Comparison of ENCODE assay signal across 8 mouse cellular contexts in genomic region chr11:100570430-100571201, GRCm38 (mm10). TPM values are rescaled to one million over a fixed set of nuclear protein-coding genes. Genes with fewer than 3 reads are reported as not detected.
DNase-seq lines count a peak whose midpoint lies in the region; ATAC-seq and TF ChIP-seq lines count a peak whose summit lies in the region.

No protein-coding gene starts in this region.

- in situ Hi-C loops in Patski (cut with MboI; ENCODE audit: low pct_unique_long_range_greater_than_20kb) = loop anchor here (5.0 kb wide), 1 partner anchor 127 kb away; no protein-coding TSS in a partner anchor

- POLR2A ChIA-PET in Patski (lab: Charles Lee) = interaction anchor here (0.6 kb wide), 1 partner anchor 28 kb away, joined by 3 read pairs; no protein-coding TSS in a partner anchor

- no peak for DNase-seq in Patski (ENCODE audit: low read depth, low spot score)
- DNase-seq in cerebellum, adult 2 months = peak; percentile 74 to 75
- peak; percentile 91 for DNase-seq in forebrain, postnatal 0 days
- peak; percentile 89 for DNase-seq in hindbrain, embryonic 11.5 days (ENCODE audit: low spot score)
- peak; percentile 56 to 84 for DNase-seq in layer of hippocampus, postnatal 25 days (ENCODE audit: extremely low spot score in 1 of 2, low spot score in 1 of 2)
- peak; percentile 85 for DNase-seq in lung, postnatal 14 days
- DNase-seq in ovary, postnatal 36 days (ENCODE audit: low spot score) = peak; percentile 46
- DNase-seq in thymus, postnatal 36 days = peak; percentile 50 to 63

- no peaks in the 10 kb centered on the region for H3K9me3 ChIP-seq in forebrain, postnatal 0 days (ENCODE audit: low read length)
- H3K9me3 ChIP-seq in hindbrain, embryonic 11.5 days (ENCODE audit: control insufficient read depth, low read length) = no peaks in the 10 kb centered on the region

- no peak for TF ChIP-seq POLR2A in cerebellum, adult 2 months (IDR thresholded peaks at IDR 0.05; ENCODE audit: borderline replicate concordance, insufficient read depth, low read length)

- H3K36me3 ChIP-seq in forebrain, postnatal 0 days (ENCODE audit: insufficient read depth) = no peaks in the 10 kb centered on the region
- no peaks in the 10 kb centered on the region for H3K36me3 ChIP-seq in hindbrain, embryonic 11.5 days (ENCODE audit: control insufficient read depth, insufficient read depth, low read length)

- no peaks in the 10 kb centered on the region for H3K27me3 ChIP-seq in Patski
- H3K27me3 ChIP-seq in cerebellum, adult 2 months (ENCODE audit: control insufficient read depth, insufficient read depth, low read length) = no peaks in the 10 kb centered on the region
- peaks cover 6% of the 10 kb centered on the region for H3K27me3 ChIP-seq in forebrain, postnatal 0 days (ENCODE audit: insufficient read depth, low read length)
- H3K27me3 ChIP-seq in hindbrain, embryonic 11.5 days (ENCODE audit: control insufficient read depth, insufficient read depth, low read length) = peaks cover 6% of the 10 kb centered on the region; the same call in 1 of the 2 replicates

- peak overlapping the region; percentile 49 for H3K4me3 ChIP-seq in cerebellum, adult 2 months (replicated peaks; ENCODE audit: insufficient read depth, low read depth, low read length)
- peak overlapping the region; percentile 18 for H3K4me3 ChIP-seq in forebrain, postnatal 0 days (ENCODE audit: low read depth, low read length)
- peak overlapping the region; percentile 6; the same call in 1 of the 2 replicates for H3K4me3 ChIP-seq in hindbrain, embryonic 11.5 days (ENCODE audit: low read depth, low read length)

- H3K27ac ChIP-seq in cerebellum, adult 2 months (ENCODE audit: insufficient read depth, low read length) = no peak overlapping the region
- H3K27ac ChIP-seq in forebrain, postnatal 0 days (ENCODE audit: low read depth, low read length) = no peak overlapping the region
- no peak overlapping the region for H3K27ac ChIP-seq in hindbrain, embryonic 11.5 days (ENCODE audit: low read depth, low read length)

- CTCF ChIA-PET in Patski (lab: Charles Lee) = no interaction called here

- TF ChIP-seq CTCF in Patski (IDR thresholded peaks at IDR 0.05) = peak; percentile 87
- TF ChIP-seq CTCF in cerebellum, adult 2 months (IDR thresholded peaks at IDR 0.05; ENCODE audit: borderline replicate concordance, insufficient read depth, low read depth, low read length) = peak; percentile 88
- TF ChIP-seq CTCF in forebrain, postnatal 0 days (IDR thresholded peaks at IDR 0.05; ENCODE audit: low read depth) = peak; percentile 92

- peak overlapping the region; percentile 31 for H3K9ac ChIP-seq in forebrain, postnatal 0 days
- peak overlapping the region; percentile 31; the same call in 1 of the 2 replicates for H3K9ac ChIP-seq in hindbrain, embryonic 11.5 days (ENCODE audit: low read depth, low read length)

- H3K4me1 ChIP-seq in cerebellum, adult 2 months (ENCODE audit: control insufficient read depth, insufficient read depth, low read length) = no peaks in the 10 kb centered on the region; the same call in 1 of the 2 replicates
- H3K4me1 ChIP-seq in forebrain, postnatal 0 days (ENCODE audit: insufficient read depth) = no peaks in the 10 kb centered on the region
- peaks cover 6% of the 10 kb centered on the region; the same call in 1 of the 2 replicates for H3K4me1 ChIP-seq in hindbrain, embryonic 11.5 days (replicated peaks; ENCODE audit: control insufficient read depth, insufficient read depth, low read length)

- 4% methylated on average over 8 of the region's 8 CpGs for whole genome bisulfite sequencing in cerebellum, adult 2 months
- 9% methylated on average over 8 of the region's 8 CpGs for WGBS in forebrain, postnatal 0 days
- 12% methylated on average over 8 of the region's 8 CpGs for WGBS in hindbrain, embryonic 11.5 days

- no peak for ATAC-seq in Patski
- ATAC-seq in forebrain, postnatal 0 days = peak; percentile 75
- peak; percentile 33; the same call in 1 of the 2 replicates for ATAC-seq in hindbrain, embryonic 11.5 days (ENCODE audit: low FRiP score)

- peak overlapping the region; percentile 49 for H3K4me2 ChIP-seq in forebrain, postnatal 0 days (ENCODE audit: low read depth)
- H3K4me2 ChIP-seq in hindbrain, embryonic 11.5 days (replicated peaks; ENCODE audit: low read depth, low read length) = peak overlapping the region; percentile 44

RNA-seq across cellular contexts. Expression of gene Cnp, which starts 4.1 kb away (rescaled TPM):
- polyA plus RNA-seq in Patski (2021) = 17.9 TPM
- 547 and 616 TPM in 2 replicates for polyA plus RNA-seq in cerebellum, adult 2 months (2012; rRNA removed)
- total RNA-seq in forebrain, postnatal 0 days (2014; rRNA removed) = 37.3 and 41.5 TPM in 2 replicates
- 44.8 and 56.2 TPM in 2 replicates for polyA plus RNA-seq in forebrain, postnatal 0 days (2015; fragmentation: Nextera tagmentation; extraction: Ambion mirVana)
- polyA plus RNA-seq in hindbrain, embryonic 11.5 days (2014; fragmentation: Nextera tagmentation; extraction: Ambion mirVana) = 17.4 and 17.8 TPM in 2 replicates
- total RNA-seq in layer of hippocampus, postnatal 25 days (2021) = 100 to 1,000 TPM; 365 to 435 TPM

RNA-seq across cellular contexts. Expression of gene Ttc25, which starts 25.2 kb away (rescaled TPM):
- 2.2 TPM for polyA plus RNA-seq in Patski (2021)
- polyA plus RNA-seq in cerebellum, adult 2 months (2012; rRNA removed) = 0.86 and 0.92 TPM in 2 replicates
- total RNA-seq in forebrain, postnatal 0 days (2014; rRNA removed) = 1.2 and 2.2 TPM in 2 replicates
- polyA plus RNA-seq in forebrain, postnatal 0 days (2015; fragmentation: Nextera tagmentation; extraction: Ambion mirVana) = 1.1 and 1.8 TPM in 2 replicates
- polyA plus RNA-seq in hindbrain, embryonic 11.5 days (2014; fragmentation: Nextera tagmentation; extraction: Ambion mirVana) = 2.6 and 2.8 TPM in 2 replicates
- 1 to 10 TPM in 1 of 2 experiments, under 1 TPM in 1; 0.54 to 1.2 TPM for total RNA-seq in layer of hippocampus, postnatal 25 days (2021)

RNA-seq across cellular contexts. Expression of gene Acly, which starts 42.8 kb away (rescaled TPM):
- 162 TPM for polyA plus RNA-seq in Patski (2021)
- polyA plus RNA-seq in cerebellum, adult 2 months (2012; rRNA removed) = 155 and 156 TPM in 2 replicates
- total RNA-seq in forebrain, postnatal 0 days (2014; rRNA removed) = 199 and 203 TPM in 2 replicates
- polyA plus RNA-seq in forebrain, postnatal 0 days (2015; fragmentation: Nextera tagmentation; extraction: Ambion mirVana) = 89.9 and 109 TPM in 2 replicates
- 259 and 306 TPM in 2 replicates for polyA plus RNA-seq in hindbrain, embryonic 11.5 days (2014; fragmentation: Nextera tagmentation; extraction: Ambion mirVana)
- total RNA-seq in layer of hippocampus, postnatal 25 days (2021) = 100 to 1,000 TPM; 107 to 112 TPM

RNA-seq across cellular contexts. Expression of gene Nkiras2, which starts 48.4 kb away (rescaled TPM):
- polyA plus RNA-seq in Patski (2021) = 36.5 TPM
- polyA plus RNA-seq in cerebellum, adult 2 months (2012; rRNA removed) = 27.5 and 27.6 TPM in 2 replicates
- total RNA-seq in forebrain, postnatal 0 days (2014; rRNA removed) = 83.0 and 100 TPM in 2 replicates
- 81.1 and 81.4 TPM in 2 replicates for polyA plus RNA-seq in forebrain, postnatal 0 days (2015; fragmentation: Nextera tagmentation; extraction: Ambion mirVana)
- polyA plus RNA-seq in hindbrain, embryonic 11.5 days (2014; fragmentation: Nextera tagmentation; extraction: Ambion mirVana) = 108 and 109 TPM in 2 replicates
- 10 to 100 TPM; 15.1 to 16.5 TPM for total RNA-seq in layer of hippocampus, postnatal 25 days (2021)

RNA-seq across cellular contexts. Expression of gene Dnajc7, which starts 49.4 kb away (rescaled TPM):
- polyA plus RNA-seq in Patski (2021) = 268 TPM
- polyA plus RNA-seq in cerebellum, adult 2 months (2012; rRNA removed) = 157 and 177 TPM in 2 replicates
- 104 and 111 TPM in 2 replicates for total RNA-seq in forebrain, postnatal 0 days (2014; rRNA removed)
- polyA plus RNA-seq in forebrain, postnatal 0 days (2015; fragmentation: Nextera tagmentation; extraction: Ambion mirVana) = 232 and 248 TPM in 2 replicates
- polyA plus RNA-seq in hindbrain, embryonic 11.5 days (2014; fragmentation: Nextera tagmentation; extraction: Ambion mirVana) = 95.3 and 105 TPM in 2 replicates
- total RNA-seq in layer of hippocampus, postnatal 25 days (2021) = 100 to 1,000 TPM; 234 to 286 TPM
